Mouse (Mus musculus): ENCODE data around the gene Slamf9.

Slamf9 gene

GRCm38 (mm10) chr1:172488831-172489230 lies 13.7 kb downstream of the Slamf9 start:
- in situ Hi-C loops (cut with MboI, MseI) = no loop called here

DNA sequence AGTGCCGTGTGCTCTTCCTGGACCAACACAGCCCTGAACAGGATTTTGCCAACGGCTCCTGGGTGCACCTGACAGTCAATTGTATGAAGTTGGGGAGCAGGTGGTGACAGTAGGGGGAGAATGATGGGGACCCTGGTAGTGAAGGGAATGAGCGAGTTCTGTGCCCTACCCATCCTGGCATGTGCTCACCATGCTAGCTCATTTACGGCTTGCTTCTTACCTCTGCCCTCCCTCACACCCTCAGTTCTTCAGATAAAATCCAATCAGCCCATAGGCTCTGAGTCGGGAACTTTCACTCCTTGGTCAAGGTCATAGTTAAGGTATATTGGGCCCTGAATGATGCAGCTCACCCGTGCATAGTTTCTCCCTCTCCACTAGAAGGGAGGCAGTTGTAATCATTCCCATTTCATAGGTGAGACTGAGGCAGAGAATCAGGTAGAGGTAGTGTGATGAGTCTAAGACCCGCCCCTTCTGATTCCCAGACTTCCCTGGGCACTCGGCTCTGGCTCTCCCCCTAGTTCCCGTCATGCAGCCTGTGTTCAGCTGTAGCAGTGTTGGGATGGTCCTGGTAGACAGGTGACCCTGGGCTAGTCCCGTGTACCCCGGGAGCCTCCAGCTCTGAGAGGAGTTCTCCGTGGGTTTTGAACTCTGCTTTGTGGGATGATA lies 14.6 kb downstream of the Slamf9 start:
- in situ Hi-C loops (cut with MboI, MseI) = no loop called here

DNA sequence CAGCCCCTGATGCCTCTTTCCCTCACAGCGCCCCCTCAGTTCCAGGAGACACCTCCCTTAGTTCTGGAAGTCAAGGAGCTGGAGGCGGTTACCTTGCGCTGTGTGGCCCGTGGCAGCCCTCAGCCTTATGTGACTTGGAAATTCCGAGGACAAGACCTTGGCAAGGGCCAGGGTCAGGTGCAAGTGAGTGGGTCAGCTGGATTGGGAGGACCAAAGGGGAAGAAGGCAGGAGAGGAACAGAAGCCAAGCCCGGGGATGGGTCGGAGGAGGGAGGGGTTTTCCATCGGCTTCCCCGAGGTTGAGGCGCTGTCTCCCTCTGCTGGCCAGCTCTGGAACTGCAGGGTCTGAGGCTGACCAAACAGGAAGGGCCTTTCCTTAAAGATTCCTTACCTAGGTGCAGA lies 15.1 kb downstream of the Slamf9 start:
- in situ Hi-C loops (cut with MboI, MseI) = no loop called here

DNA sequence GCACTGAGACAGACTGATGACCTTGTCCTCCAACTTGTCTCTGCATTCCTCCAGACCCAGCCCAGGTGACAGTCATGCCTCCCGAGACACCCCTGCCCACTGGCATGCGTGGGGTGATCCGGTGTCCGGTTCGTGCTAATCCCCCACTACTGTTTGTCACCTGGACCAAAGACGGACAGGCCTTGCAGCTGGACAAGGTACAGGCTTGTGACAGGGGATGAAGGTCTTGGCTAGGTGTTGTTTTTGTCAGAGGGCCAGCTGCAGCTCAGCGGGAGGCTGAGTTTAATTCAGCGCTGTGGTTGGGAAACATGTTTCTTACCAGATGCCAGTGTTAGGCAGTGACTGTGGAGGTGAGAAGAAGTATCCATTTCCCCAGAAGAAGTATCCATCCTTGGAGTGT lies 16.9 kb downstream of the Slamf9 start:
- in situ Hi-C loops (cut with MboI, MseI) = no loop called here

- in situ Hi-C loops (cut with MboI, MseI) = no loop called here
These were observed 18.4 kb downstream of the Slamf9 start for GRCm38 (mm10) chr1:172493516-172493915.

DNA sequence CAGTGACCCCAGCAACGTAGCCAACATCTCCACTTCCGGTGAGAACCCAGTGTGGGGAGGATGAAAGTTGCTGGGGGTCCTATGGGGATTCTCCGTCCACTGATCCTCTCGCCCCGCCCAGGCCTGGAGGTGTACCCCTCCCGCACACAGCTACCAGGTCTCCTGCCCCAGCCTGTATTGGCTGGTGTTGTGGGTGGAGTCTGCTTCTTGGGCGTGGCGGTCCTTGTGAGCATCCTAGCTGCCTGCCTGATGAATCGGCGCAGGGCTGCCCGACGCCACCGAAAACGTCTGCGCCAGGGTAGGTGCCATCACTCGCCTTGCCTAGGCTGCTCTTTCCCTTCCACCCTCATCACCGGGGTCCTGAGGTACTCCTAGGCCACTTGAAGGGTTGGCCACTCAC lies 20.9 kb downstream of the Slamf9 start:
- in situ Hi-C loops (cut with MboI, MseI) = no loop called here

- in situ Hi-C loops (cut with MboI, MseI) = no loop called here
These were observed 22.3 kb downstream of the Slamf9 start for GRCm38 (mm10) chr1:172497428-172497827.

- in situ Hi-C loops (cut with MboI, MseI) = no loop called here
These were observed 24.7 kb downstream of the Slamf9 start, which contains the start of gene Tagln2 for GRCm38 (mm10) chr1:172499765-172500441. Tagln2 (plus strand) TSS chr1:172500047.

GRCm38 (mm10) chr1:172500451-172501370 lies 25.6 kb downstream of the Slamf9 start:
- in situ Hi-C loops (cut with MboI, MseI) = no loop called here

DNA sequence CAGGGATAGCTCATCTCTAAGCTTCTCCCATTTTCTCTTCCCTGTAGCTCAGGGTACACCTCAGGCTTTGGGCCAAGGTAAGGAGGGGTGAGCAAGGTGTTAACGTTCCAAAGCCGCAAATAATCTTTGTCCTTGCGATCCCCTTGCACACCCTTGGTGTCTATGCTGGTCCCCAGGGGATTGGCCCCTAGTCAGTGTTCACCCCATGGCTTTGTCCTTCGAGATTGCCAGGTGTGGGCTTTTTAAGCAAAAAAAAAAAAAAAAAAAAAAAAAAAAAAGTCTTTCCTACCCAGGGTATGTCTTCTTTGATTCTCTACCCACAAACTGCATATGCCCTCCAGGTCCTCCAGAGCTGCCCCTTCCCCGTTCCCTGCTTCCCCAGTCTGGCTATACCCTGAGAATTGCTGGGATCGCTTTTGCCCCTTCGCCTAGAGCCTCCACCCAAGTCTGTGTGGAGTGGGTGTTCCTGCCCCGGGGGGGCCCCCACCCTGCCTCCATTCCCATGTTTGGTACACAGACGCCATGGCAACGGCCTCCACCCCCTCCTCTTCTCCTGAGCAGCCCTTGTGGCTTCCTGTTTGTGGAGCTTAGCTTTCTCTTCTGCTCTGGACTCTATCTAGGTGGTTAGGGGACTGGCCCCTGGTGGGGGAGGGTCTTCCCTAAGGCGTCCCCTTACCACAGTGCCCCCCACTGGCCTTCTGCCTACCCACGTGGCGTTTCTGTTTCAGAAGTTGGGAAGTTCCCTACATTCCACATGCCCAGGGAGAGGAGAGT lies 26.4 kb downstream of the Slamf9 start:
- in situ Hi-C loops (cut with MboI, MseI) = no loop called here

DNA sequence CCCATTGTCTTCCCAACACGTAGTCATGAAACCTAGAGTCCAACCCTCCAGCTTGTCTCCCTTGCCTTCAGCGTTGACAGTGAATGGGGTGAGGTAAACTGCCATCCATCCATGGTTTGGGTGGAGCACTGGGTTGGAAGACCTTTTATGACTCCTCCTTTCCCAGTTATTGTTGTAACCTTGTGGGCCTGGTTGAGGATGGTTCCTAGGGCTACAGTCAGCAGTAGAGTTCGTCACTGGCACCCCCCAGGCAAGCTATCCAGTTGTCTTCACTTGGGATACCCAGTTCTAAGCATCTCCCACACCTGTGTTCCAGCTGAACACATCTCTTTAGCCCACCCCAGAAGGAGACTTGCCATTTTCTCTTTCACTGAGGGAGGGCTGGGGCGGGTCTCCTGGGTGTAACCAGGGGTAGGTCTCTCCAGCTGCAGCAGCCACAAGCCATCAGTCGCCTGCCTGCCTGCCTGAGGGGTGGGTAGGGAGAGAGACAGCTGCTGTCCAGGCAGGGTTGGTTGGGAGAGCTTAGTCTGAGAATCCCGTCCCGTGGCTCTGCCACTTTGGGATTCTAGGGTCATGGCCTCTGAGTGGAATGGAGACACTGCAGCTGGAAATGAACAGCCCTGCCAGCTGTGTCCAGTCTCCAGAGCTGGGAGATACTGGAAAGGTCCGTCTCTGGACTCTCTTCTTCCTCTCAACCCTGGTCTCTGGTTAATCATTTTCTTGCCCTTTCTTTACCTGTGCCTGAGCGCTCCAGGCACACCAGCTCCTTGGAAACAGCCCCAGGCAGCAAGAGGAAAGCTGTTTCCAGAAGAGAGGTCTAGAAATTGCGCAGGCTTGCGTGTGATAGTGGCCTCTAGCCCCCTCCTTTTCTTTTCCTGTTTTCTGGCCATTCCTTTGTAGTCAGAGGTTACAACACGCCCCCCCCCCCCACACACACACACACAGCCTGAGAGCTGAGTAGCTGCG lies 27.3 kb downstream of the Slamf9 start:
- in situ Hi-C loops (cut with MboI, MseI) = no loop called here

DNA sequence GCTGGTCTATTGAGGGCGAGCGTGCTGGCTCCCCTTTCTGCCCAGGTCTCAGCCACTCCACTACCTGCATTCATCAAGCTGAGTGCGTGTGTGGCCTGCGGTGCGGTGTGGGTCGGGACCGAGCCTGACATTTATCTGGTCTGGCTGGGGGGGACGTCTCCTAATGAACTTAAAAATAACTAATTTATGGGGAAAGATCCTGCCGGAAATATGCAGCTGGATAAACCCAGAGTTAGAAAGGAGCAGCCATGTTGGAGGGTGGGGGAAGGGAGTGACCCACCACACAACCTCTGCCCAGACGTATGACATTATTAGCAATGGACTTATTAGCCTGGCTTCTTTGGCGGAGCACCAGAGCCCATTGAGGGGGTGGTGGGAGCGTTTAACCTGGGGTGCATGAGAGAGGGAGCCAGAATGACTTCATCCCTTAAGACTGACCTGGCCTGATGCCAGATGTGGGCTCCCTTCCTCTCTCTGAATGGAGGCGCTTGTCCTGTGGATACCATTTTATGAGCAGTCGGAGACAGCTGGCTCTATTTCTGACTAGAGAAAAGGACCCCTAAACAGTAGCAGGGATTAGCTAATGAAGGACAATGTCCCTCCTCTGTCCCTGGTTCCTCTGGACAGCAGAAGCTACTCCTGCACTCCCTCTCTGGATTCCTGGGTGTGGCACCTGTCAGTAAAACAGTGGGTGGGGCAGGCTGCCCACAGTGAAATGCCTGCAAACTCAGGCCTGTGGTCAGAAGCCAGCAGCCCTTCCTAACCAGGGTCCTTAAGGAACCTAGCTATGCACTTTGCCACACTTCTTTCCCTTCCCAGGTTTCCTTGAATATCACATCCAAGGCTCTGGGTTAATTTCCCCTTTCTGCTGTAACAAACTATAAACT lies 28.2 kb downstream of the Slamf9 start:
- in situ Hi-C loops (cut with MboI, MseI) = no loop called here

- in situ Hi-C loops (cut with MboI, MseI) = no loop called here
These were observed 29.6 kb downstream of the Slamf9 start for GRCm38 (mm10) chr1:172504756-172505155.

DNA sequence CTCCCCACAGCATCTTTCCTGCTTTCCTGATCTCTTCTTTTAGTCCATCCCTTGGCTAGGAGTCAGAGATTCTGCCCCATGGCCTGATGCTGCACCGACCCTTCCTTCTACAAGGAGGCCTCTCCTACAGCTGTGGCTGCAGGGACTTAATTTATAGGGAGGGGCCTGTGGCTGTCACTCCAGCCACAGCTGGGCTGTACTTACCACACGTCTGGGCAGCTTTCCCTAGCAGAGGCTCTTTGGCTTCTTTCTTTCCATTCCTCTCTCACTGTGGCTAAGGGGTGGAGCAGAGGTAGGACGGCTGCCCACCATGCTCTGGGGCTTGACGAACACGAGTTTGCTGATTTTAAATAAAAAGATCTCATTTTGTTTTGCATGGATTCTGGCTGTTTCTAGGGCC lies 31.8 kb downstream of the Slamf9 start:
- in situ Hi-C loops (cut with MboI, MseI) = no loop called here

- in situ Hi-C loops (cut with MboI, MseI) = no loop called here
These were observed 32.5 kb downstream of the Slamf9 start for GRCm38 (mm10) chr1:172507701-172508100.

- in situ Hi-C loops (cut with MboI, MseI) = no loop called here
These were observed 33.0 kb downstream of the Slamf9 start for GRCm38 (mm10) chr1:172508172-172508571.

DNA sequence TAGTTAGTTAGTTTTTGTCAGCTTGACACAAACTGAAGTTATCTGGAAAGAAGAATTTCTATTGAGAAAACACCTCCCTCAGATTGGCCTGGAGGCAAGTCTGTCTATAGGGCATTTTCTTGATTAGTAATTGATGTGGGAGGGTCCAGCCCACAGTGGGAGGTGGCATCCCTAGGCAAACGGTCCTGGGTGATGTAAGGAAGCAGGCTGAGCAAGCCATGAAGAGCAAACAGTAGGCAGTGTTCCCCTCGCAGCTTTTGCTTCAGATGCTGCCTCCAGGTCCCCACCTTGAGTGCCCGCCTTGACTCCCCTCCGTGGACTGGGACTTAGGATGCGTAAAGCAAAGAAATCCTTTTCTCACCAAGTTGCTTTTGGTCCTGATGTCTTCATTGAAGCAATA lies 34.1 kb downstream of the Slamf9 start:
- in situ Hi-C loops (cut with MboI, MseI) = no loop called here

GRCm38 (mm10) chr1:172509983-172510382 lies 34.8 kb downstream of the Slamf9 start:
- in situ Hi-C loops (cut with MboI, MseI) = no loop called here

DNA sequence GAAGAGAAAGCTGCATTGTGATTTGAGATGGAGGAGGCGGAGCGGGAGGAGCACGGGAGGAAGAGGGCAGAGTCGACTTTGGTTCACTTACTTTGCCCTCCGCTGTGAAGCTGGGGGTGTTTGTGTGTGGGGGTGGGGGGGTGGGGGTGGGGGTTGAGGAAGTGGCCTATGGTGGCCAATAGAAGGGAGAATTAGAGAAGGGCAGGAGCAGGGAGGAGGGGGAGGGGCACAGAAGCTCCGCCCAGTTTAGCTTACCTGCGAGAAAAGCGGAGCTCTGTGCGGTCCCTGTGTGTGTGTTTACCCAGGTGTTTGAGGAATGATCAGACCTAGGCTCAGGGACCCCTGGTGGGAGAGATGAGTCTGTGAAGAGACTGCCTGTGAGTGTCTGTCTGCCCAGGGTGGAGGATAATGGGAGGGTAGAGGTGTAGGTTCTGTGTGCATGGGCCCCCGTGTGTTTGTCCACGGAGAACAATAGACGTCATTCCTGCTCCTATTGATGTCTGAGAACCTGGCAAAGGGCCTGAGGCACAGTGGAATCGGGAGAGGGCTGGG lies 35.3 kb downstream of the Slamf9 start:
- in situ Hi-C loops (cut with MboI, MseI) = no loop called here

Data from T-helper 2 cell (primary cell).